Mouse (Mus musculus) adrenal gland (tissue): Measurements from ENCODE around the gene Rfk.

Experiments used
- intact Hi-C: fragments of 180-260 bp; cut with DNase I; formaldehyde crosslinking; loops from one replicate; pipeline ENCODE4 v1.15.1; 2025

Rfk gene

DNA sequence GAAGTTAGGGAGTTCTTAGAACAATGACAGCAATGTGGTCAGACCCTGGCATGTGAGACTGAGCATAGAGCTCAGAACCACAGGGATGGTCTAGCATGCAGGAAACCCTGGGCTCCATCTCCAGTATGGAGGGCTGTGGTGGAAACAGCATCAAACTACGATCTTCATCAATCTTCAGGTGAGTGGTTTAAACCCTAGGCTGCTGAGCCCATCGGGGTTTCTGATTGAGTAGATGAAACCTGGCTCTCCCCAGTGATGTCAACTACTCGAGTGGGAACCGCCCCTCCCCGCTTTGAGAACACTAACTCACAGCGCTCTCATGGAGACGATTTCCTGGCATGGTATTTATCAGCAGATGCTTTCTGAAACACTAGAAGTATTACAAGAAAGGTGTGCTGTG is 13.3 kb upstream of the Rfk start:
- intact Hi-C loops = no loop called here

DNA sequence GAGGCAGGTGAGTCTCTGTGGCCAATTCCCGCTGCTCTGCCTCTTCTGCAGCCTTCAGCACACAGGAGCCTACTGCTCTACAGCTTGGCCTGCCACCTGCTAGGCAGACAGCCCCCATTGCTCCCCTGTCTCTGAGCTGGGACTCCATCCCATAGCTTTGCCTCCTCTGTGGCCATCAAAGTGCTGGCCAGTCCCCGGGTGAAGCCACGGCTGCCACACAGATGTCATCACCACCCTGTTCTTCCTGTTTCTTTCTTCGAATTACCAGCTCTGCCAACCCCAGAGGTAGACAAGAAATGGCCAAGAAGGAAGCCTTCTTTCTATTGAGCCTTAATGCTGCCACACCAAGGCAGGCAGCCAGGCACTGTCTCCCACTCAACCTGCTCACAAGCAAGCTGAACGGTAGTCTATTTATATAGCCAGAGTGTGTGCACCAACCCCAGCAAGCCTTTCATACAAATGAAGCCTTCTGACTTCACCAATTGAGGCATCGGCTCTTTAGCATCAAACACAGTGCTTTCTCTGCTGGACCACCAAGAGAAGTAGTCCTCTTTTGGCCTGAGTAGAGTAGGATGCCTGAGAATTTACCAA is 10.9 kb upstream of the Rfk start:
- intact Hi-C loops = no loop called here

- intact Hi-C loops = no loop called here
Measured at GRCm38 (mm10) chr19:17385022-17385421, 8.8 kb upstream of the Rfk start.

DNA sequence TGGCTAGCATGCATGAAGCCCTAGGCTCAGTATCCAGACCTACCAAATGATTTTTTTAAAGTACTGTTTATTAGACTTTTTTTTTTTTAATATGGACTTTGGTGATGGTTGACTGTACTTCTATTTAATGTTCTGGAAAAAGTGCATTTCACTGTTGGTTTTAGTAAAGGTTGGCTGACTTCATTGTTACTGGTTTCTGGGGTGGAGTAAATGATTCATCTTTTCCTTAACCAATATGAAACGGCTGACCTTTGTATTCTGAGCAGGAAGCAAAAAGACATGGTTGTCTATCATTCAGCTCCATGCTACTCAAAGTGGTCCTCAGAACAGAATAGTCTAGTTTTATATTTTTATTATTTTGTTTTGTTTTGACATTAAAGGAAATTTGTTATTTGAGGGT is 8.4 kb upstream of the Rfk start:
- intact Hi-C loops = no loop called here

- intact Hi-C loops = no loop called here
Measured at GRCm38 (mm10) chr19:17386424-17386823, 7.4 kb upstream of the Rfk start.

DNA sequence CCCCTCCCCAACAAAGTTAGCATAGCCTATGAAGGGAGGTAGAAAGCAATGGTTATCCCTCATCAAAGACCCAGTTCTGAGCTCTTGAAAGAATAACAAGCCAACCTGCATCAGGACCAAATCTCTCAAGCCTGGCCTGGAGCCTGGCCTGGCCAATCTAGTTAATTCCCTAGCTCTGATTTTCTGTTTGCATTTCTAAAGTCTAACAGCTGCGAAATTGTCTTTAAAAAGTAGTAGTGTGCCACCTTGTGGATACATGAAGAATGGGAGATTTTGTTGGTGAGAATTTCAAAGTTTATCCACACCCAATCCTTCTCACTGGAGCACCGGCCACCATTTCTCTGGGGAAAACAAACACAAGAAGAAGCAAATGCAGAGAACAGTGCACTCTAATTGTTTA is 5.4 kb upstream of the Rfk start:
- intact Hi-C loops = loop anchor here (2.0 kb wide), 1 partner anchor 264 kb away; no protein-coding TSS in a partner anchor

GRCm38 (mm10) chr19:17392866-17393265 is 977 bp upstream of the Rfk start:
- intact Hi-C loops = no loop called here

DNA sequence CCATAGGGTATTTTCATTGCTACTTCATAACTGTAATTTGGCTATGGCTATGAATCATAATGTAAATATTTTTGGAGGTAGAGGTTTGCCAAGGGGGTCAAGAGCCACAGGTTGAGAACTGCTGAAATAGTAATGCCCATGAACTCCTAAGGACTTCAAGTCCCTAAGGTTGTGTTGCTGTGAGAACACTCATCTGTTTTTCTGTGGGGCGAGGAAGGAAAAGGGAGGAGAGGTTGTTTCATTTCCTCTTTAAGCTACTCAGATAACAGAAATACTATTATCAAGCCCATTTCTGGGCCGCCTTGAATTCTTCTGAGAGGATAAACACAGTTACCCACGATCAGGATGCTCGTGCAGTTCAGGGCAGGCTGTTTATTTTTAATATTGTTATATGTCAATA is 3.0 kb downstream of the Rfk start:
- intact Hi-C loops = no loop called here

- intact Hi-C loops = no loop called here
Measured at GRCm38 (mm10) chr19:17397922-17398321, 4.1 kb downstream of the Rfk start.

DNA sequence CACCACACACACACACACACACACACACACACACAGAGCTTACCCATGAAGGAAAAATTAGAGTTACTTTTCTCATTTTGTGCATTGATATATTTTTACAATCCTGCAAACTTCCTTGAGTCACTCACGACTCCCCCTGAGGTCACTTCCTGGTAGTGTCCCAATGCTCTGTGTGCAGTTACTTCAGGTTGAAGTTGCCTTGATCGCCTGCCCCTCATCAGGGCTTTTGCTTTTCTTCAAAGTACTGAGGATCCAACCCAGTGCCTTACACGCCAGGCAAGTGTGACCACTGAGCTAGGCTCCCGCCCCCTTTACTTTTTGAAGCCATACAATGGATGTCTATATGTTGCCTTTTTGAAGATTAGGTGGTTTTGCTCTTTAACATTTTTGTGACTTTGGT is 6.1 kb downstream of the Rfk start:
- intact Hi-C loops = no loop called here

GRCm38 (mm10) chr19:17400571-17400970 is 6.7 kb downstream of the Rfk start:
- intact Hi-C loops = no loop called here

GRCm38 (mm10) chr19:17403175-17403574 is 9.3 kb downstream of the Rfk start:
- intact Hi-C loops = no loop called here

GRCm38 (mm10) chr19:17406823-17407222 is 13.0 kb downstream of the Rfk start:
- intact Hi-C loops = no loop called here

DNA sequence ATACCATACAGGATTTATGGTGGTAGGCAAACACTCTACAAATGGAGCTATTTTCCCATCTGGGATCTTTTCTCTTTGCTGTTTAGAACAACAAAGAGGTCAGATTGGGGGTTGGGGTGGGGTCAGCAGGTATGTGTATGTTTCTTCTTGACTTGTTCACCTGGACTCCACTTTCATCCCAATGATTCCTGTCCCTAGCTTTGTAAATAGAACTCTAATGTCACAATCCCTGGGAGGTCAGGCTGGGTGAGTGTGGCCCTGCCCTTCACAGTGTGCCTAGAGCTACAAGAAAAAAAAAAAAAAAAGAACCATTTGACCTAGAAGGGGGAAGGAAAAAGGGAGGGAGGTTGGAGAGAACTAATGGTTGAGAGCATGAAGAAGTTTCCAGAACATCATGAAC is 14.7 kb downstream of the Rfk start:
- intact Hi-C loops = no loop called here

DNA sequence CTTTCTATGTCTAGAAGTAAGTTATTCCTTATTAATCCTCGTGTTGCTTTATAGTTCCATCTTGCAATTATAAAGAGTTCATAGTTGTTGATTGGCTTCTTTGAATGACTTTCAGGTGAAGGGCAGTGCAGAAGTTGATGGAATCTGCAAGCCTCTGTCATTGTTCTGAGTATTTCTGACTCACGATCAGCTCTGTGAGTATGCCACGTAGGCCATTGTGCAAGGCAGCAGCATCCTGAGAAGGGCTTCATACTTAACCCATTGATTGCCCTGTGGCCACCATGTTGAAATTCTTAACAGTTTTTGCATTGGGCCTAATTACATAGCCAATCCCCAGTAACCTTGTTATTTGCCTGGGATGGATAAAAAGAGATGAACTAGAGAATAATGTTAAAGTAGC is 15.5 kb downstream of the Rfk start:
- intact Hi-C loops = no loop called here

DNA sequence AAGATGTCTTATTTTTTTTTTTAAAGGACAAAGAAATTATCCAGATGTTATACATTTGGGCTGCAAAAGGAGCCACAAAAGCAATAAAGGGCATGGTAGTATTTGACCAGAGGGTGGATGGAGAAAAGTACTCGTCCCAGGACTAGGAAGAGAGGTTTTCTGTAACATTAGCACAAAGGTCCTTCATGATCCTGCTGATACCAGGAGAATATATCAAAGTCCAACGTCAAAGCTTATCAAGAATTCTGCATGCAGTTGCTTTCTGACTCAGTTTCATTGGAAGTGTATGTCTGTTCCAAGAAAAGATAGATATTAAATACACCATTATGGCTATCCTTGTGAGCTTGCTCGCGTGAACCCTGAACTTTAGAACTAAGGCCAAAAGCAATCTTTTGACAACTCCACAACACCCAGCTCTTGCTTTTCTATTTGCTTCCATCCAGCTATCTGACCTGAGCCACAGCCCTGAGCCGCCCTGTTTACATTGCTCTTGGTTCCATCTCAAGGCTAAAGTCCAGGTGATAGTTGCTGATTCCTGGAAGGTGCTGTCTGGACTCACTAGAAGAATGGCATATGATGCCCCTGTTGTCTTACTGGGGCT is 16.7 kb downstream of the Rfk start:
- intact Hi-C loops = no loop called here

- intact Hi-C loops = no loop called here
Measured at GRCm38 (mm10) chr19:17412915-17413459, 19.1 kb downstream of the Rfk start.

- intact Hi-C loops = no loop called here
Measured at GRCm38 (mm10) chr19:17417855-17418254, 24.0 kb downstream of the Rfk start.

DNA sequence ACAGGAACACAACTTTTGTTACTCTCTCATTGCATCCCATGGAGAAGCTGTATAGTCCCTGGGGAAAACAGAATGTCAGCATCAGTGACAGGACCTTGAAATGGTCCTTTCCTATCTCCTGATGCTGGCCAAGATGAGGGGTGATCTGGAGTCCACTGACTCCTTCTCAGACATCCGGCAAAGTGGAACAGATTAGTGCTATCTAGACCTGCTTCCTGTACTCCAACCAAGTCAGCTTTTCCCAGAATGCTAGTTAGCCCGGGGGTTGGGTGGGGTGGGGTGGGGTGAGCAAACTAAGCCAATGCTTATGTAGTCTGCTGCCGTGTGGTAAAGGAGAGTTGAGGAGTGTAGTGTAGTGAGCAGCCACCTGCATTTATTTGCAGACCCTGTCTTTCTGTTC is 29.5 kb downstream of the Rfk start:
- intact Hi-C loops = no loop called here

DNA sequence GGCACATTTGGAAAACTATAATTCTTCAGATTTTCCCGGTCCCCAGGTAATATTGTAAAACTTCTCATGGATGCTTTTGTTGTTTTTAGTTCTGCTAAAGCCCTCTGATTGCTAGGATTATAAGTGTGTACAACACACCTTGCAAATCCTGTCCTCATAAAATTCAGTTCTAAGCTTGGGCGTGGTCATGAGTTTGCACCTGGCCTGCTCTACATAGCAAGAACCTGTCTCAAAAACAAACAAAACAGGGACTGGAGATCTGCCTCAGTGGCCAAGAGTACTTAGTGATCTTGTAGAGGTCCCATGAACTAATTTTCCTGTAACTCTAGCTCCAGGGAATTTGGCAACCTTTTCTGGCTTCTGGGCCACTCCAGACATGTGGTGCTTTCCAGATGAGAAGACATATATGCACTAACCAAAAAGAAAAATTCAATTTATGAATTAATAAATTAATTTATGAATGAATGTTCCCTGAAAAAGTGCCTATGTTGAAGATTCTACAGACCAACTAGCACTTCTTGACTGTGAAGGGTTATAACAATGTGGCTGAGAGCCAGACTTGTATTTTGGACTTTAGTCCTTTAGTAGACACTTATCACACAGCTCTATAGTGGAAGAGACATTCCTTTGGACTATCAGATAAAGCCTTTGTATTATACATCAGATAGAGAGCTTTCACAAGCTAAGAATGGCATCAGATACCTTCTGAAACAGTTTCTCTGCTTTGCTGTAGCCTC is 34.1 kb downstream of the Rfk start:
- intact Hi-C loops = no loop called here

DNA sequence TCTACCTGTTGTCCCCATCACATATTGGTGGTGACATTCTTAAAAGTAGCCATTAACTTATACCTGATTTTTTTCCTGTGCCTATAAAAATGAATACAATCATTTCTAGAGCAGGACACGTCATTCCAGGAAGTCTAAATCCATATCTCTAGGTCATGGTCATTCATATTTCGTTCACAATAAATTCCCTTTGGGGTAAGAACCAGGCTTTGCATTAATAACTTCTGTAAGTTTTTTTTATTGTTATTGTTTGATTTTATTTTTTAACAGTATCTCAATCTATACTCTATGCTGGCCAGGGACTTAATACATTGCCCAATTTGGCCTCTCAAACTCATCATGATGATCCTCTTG is 34.7 kb downstream of the Rfk start:
- intact Hi-C loops = no loop called here

- intact Hi-C loops = no loop called here
Measured at GRCm38 (mm10) chr19:17436651-17437050, 42.8 kb downstream of the Rfk start.
